Mouse (Mus musculus) small intestine, adult 2 months (tissue): ENCODE measurements at regions not wholly inside any gene's neighbourhood (a gene's known extent, or its start where the extent isn't known, plus 50 kb on each side); places are given as distances from the start of the nearest gene placed in this dataset.

ENCODE experiments used
- CTCF ChIP-seq: fragments of 200-500 bp; IDR thresholded peaks from 2 replicates; pipeline ENCODE4 v1.5.1; 2012; ENCODE audit warnings: low read depth, mild to moderate bottlenecking, control low read depth, inconsistent platforms, low read length, moderate library complexity, mixed read lengths; ENCODE audit not compliant: insufficient replicate concordance, insufficient read length; ENCODE audit errors: extremely low read depth
- POLR2A ChIP-seq: fragments of 200-500 bp; IDR thresholded peaks from 2 replicates; pipeline ENCODE4 v1.6.1; 2012; ENCODE audit warnings: low read depth, mild to moderate bottlenecking, control low read depth, inconsistent platforms, low read length, moderate library complexity

GRCm38 (mm10) chr5:51764416-51764815, 196.9 kb upstream of the Ppargc1a start:
- TF ChIP-seq CTCF (no peak), POLR2A (no peak)
